Mouse (Mus musculus) intestine, embryonic 14.5 days (tissue): Measurements from ENCODE around the gene Serhl. TPM values are rescaled to one million over a fixed set of nuclear protein-coding genes. Genes with fewer than 3 reads are reported as not detected.

Experiments used
- ATAC-seq: fragments of 200-750 bp; cut with Nextera tagmentation; replicated peaks from 2 replicates; pipeline ENCODE4 v1.8.0; 2017; ENCODE audit warnings: low read depth, moderate number of reproducible peaks, moderate TSS enrichment, moderate library complexity; ENCODE audit not compliant: low FRiP score, low TSS enrichment
- DNase-seq: peaks from one replicate; pipeline ENCODE4 v3.0.0-alpha.2; 2018; ENCODE audit warnings: low spot score
- H3K27ac ChIP-seq: fragments of 300-500 bp; sonication (generic); 2 replicates; pipeline ENCODE4 v1.5.1; 2014; ENCODE audit warnings: low read depth, mild to moderate bottlenecking, control low read depth
- H3K27me3 ChIP-seq: fragments of 300-500 bp; sonication (generic); replicated peaks from 2 replicates; pipeline ENCODE4 v1.6.1; 2014; ENCODE audit warnings: low read length, control low read depth; ENCODE audit not compliant: control insufficient read depth, insufficient read depth
- H3K36me3 ChIP-seq: fragments of 300-500 bp; sonication (generic); 2 replicates; pipeline ENCODE4 v1.6.1; 2014; ENCODE audit warnings: low read length, control low read depth; ENCODE audit not compliant: control insufficient read depth, insufficient read depth
- H3K4me1 ChIP-seq: fragments of 300-500 bp; sonication (generic); replicated peaks from 2 replicates; pipeline ENCODE4 v1.6.1; 2014; ENCODE audit warnings: low read length, control low read depth, mixed read lengths; ENCODE audit not compliant: control insufficient read depth, insufficient read depth
- H3K4me2 ChIP-seq: fragments of 300-500 bp; sonication (generic); 2 replicates; pipeline ENCODE4 v1.6.1; 2014; ENCODE audit warnings: low read length
- H3K4me3 ChIP-seq: fragments of 300-500 bp; sonication (generic); 2 replicates; pipeline ENCODE4 v1.5.1; 2014; ENCODE audit warnings: low read depth, low read length, control low read depth, mixed read lengths
- H3K9ac ChIP-seq: fragments of 300-500 bp; sonication (generic); 2 replicates; pipeline ENCODE4 v1.6.1; 2014; ENCODE audit warnings: mild to moderate bottlenecking, low read length
- H3K9me3 ChIP-seq: fragments of 300-500 bp; sonication (generic); 2 replicates; pipeline ENCODE4 v1.6.1; 2016; ENCODE audit warnings: low read length, control low read depth; ENCODE audit not compliant: control insufficient read depth
- WGBS: fragments of 180-500 bp; shearing (Covaris S2); extraction: QIAGEN DNeasy Blood & Tissue Kit; methylation state at CpG from one replicate; pipeline ENCODE4 v1.1.7; 2014; 5-methylcytosine and 5-hydroxymethylcytosine counted together
- polyA plus RNA-seq: library from polyadenylated mRNA; unstranded; fragments of >200 nt; fragmentation: Nextera tagmentation; extraction: Ambion mirVana; gene quantifications from 2 replicates; pipeline ENCODE4 v1.2.1, GENCODE M21; 2014

The Serhl gene
- polyA plus RNA-seq, 1 experiment from 2014 or later = 71.9 TPM

- Histone ChIP-seq H3K36me3 (no peaks in the 10 kb centered on the region), H3K4me3 (no peak overlapping the region), H3K4me1 (no peaks in the 10 kb centered on the region), H3K27ac (no peak overlapping the region), H3K27me3 (no peaks in the 10 kb centered on the region), H3K9me3 (no peaks in the 10 kb centered on the region), H3K9ac (no peak overlapping the region), H3K4me2 (no peak overlapping the region)
- DNase-seq = no peak
- ATAC-seq = no peak
- WGBS = 84% methylated on average over 5 of the region's 5 CpGs
These were observed 17.6 kb upstream of the Serhl start for GRCm38 (mm10) chr15:83071752-83072151.

GRCm38 (mm10) chr15:83074179-83074578 lies 15.1 kb upstream of the Serhl start:
- Histone ChIP-seq H3K9me3 (no peaks in the 10 kb centered on the region), H3K4me2 (no peak overlapping the region), H3K4me3 (no peak overlapping the region), H3K36me3 (no peaks in the 10 kb centered on the region), H3K4me1 (no peaks in the 10 kb centered on the region), H3K9ac (no peak overlapping the region), H3K27me3 (no peaks in the 10 kb centered on the region), H3K27ac (no peak overlapping the region)
- DNase-seq (no peak), ATAC-seq (no peak)
- 92% methylated on average over 4 of the region's 4 CpGs for WGBS

GRCm38 (mm10) chr15:83075607-83076525 lies 13.4 kb upstream of the Serhl start:
- Histone ChIP-seq H3K4me1 (no peaks in the 10 kb centered on the region), H3K9ac (no peak overlapping the region), H3K4me2 (no peak overlapping the region), H3K4me3 (no peak overlapping the region), H3K27me3 (no peaks in the 10 kb centered on the region), H3K36me3 (no peaks in the 10 kb centered on the region), H3K27ac (no peak overlapping the region), H3K9me3 (no peaks in the 10 kb centered on the region)
- ATAC-seq (no peak), DNase-seq (no peak)
- WGBS = 54% methylated on average over 27 of the region's 27 CpGs

GRCm38 (mm10) chr15:83083530-83083929 lies 5.8 kb upstream of the Serhl start:
- Histone ChIP-seq H3K4me3 (no peak overlapping the region), H3K9ac (no peak overlapping the region), H3K27ac (no peak overlapping the region), H3K9me3 (no peaks in the 10 kb centered on the region), H3K4me2 (no peak overlapping the region), H3K4me1 (no peaks in the 10 kb centered on the region; the same call in 1 of the 2 replicates), H3K36me3 (no peaks in the 10 kb centered on the region), H3K27me3 (no peaks in the 10 kb centered on the region)
- DNase-seq = no peak
- ATAC-seq = no peak
- WGBS = 69% methylated on average over 5 of the region's 5 CpGs

- Histone ChIP-seq H3K27me3 (no peaks in the 10 kb centered on the region), H3K36me3 (no peaks in the 10 kb centered on the region), H3K4me2 (no peak overlapping the region), H3K9me3 (no peaks in the 10 kb centered on the region), H3K4me1 (peaks cover 5% of the 10 kb centered on the region), H3K4me3 (no peak overlapping the region), H3K27ac (no peak overlapping the region), H3K9ac (no peak overlapping the region)
- DNase-seq (no peak), ATAC-seq (no peak)
- WGBS = 67% methylated on average over 13 of the region's 13 CpGs
These were observed 5.2 kb upstream of the Serhl start for GRCm38 (mm10) chr15:83084022-83084640.

- H3K9ac ChIP-seq = no peak overlapping the region
- H3K36me3 ChIP-seq = no peaks in the 10 kb centered on the region
- ATAC-seq = no peak
- peaks cover 8% of the 10 kb centered on the region for H3K4me1 ChIP-seq
- no peak overlapping the region for H3K27ac ChIP-seq
- H3K27me3 ChIP-seq = 0 out of 2 replicates have a peak, but pooled peaks cover 7% of the 10 kb centered on the region
- no peak for DNase-seq
- H3K9me3 ChIP-seq = no peaks in the 10 kb centered on the region
- no peak overlapping the region for H3K4me2 ChIP-seq
- WGBS = 38% methylated on average over 7 of the region's 7 CpGs
- no peak overlapping the region for H3K4me3 ChIP-seq
These were observed 3.4 kb upstream of the Serhl start for GRCm38 (mm10) chr15:83085901-83086300.

GRCm38 (mm10) chr15:83086636-83087328 lies 2.5 kb upstream of the Serhl start:
- ATAC-seq = no peak
- Histone ChIP-seq H3K9ac (no peak overlapping the region), H3K36me3 (no peaks in the 10 kb centered on the region), H3K27me3 (0 out of 2 replicates have a peak, but pooled peaks cover 7% of the 10 kb centered on the region), H3K4me3 (no peak overlapping the region), H3K4me2 (no peak overlapping the region), H3K9me3 (no peaks in the 10 kb centered on the region), H3K27ac (no peak overlapping the region), H3K4me1 (peaks cover 8% of the 10 kb centered on the region)
- WGBS = 84% methylated on average over 13 of the region's 13 CpGs
- no peak for DNase-seq

GRCm38 (mm10) chr15:83088495-83089428 lies 544 bp upstream of the Serhl start:
- Histone ChIP-seq H3K4me3 (no peak overlapping the region), H3K4me1 (peaks cover 8% of the 10 kb centered on the region), H3K27me3 (0 out of 2 replicates have a peak, but pooled peaks cover 7% of the 10 kb centered on the region), H3K4me2 (peak overlapping the region; percentile 25; the same call in 1 of the 2 replicates), H3K27ac (no peak overlapping the region), H3K36me3 (no peaks in the 10 kb centered on the region), H3K9me3 (no peaks in the 10 kb centered on the region), H3K9ac (no peak overlapping the region)
- no peak for ATAC-seq
- no peak for DNase-seq
- 9% methylated on average over 27 of the region's 27 CpGs for WGBS
